Mouse (Mus musculus) ES-Bruce4 (cell line): ENCODE measurements around the gene 1700123L14Rik.

ENCODE experiments used
- CTCF ChIP-seq: IDR thresholded peaks from one replicate; pipeline ENCODE4 v1.8.1; 2011; ENCODE audit warnings: low read depth, low read length
- EP300 ChIP-seq: IDR thresholded peaks from 2 replicates; pipeline ENCODE4 v1.6.1; 2011; ENCODE audit warnings: low read depth, low read length; ENCODE audit not compliant: insufficient read depth
- POLR2A ChIP-seq: IDR thresholded peaks from one replicate; pipeline ENCODE4 v1.8.1; 2011; ENCODE audit warnings: low read length; ENCODE audit not compliant: insufficient read depth

DNA sequence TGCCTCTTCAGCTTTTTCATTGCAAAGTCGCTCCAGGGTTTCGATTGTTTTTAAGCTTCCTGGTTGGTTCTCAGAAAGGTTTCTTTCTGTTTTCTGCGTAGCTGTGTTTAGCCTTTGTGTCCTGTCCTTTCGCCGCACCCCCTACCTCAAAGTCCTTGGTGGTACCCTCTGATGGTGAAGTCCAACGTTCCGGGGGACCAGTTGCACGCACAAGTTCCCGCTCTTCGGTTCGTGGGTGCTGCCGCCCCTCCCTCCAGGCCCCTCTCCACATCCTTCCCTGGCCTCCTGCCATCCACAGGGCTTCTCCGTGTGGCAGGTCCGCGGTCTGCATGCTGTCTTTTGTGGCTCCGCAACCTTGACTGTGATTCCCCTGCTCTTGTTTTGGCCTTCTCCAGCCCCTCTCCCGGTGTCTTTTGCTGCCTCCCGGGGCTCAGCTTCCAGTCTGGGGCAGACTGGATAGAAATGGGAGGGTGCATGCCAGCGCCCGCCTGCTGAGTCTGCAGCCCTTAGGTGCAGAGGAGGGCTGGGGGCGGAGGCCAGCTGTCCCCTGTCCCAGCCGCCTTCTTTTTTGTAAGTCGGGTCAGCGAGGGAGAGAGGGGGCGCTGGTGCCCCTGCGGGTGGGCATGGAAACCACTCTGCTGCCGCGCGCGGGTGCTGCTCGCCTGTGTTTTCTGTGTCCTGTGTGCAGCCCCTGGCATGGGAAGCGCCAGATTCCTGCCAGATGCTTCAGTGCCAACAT lies 49.3 kb downstream of the 1700123L14Rik start:
- TF ChIP-seq POLR2A, result no peak
- TF ChIP-seq CTCF, result no peak
- TF ChIP-seq EP300, result no peak
